Mouse (Mus musculus) hematopoietic stem cell, adult 5-6 weeks (primary cell): Measurements from ENCODE around the gene Prdx2. TPM values are rescaled to one million over a fixed set of nuclear protein-coding genes. Genes with fewer than 3 reads are reported as not detected.

Source experiments
- ATAC-seq, 2 experiments: fragments of 125-278 bp in 1 of 2; replicated peaks in 1 of 2; 2 replicates each; pipeline ENCODE4 v1.8.0; 2016 to 2017; ENCODE audit warnings: inconsistent platforms in 2 of 2, mild to moderate bottlenecking in 2 of 2, moderate number of reproducible peaks in 2 of 2, low read depth in 1 of 2, moderate TSS enrichment in 1 of 2; ENCODE audit not compliant: low FRiP score in 2 of 2, poor library complexity in 2 of 2, severe bottlenecking in 2 of 2, insufficient read depth in 1 of 2, low TSS enrichment in 1 of 2
- total RNA-seq: library from RNA; stranded (forward); fragments of 172-1452, 232-1000 nt; gene quantifications from 2 replicates; pipeline ENCODE4 v1.2.3, GENCODE M21; 2017

Prdx2 gene
- total RNA-seq, 1 experiment from 2014 or later, result 469 TPM

GRCm38 (mm10) chr8:84945633-84946527, 23.5 kb upstream of the Prdx2 start:
- ATAC-seq, result no peak

GRCm38 (mm10) chr8:84946528-84947240, 22.7 kb upstream of the Prdx2 start, which contains the start of gene Rtbdn:
Gene Rtbdn, plus strand, starts transcription at chr8:84946991.
- no peak for ATAC-seq

- ATAC-seq, result peak in 1 of 2 experiments; percentile 56; a peak in 2 of 4 replicates
These were observed 22.2 kb upstream of the Prdx2 start for GRCm38 (mm10) chr8:84947241-84947545.

- ATAC-seq, result no peak
These were observed 19.6 kb upstream of the Prdx2 start for GRCm38 (mm10) chr8:84949753-84950152.

GRCm38 (mm10) chr8:84952612-84953255, 16.7 kb upstream of the Prdx2 start:
- peak; percentile 37 to 67 for ATAC-seq

- peak; percentile 53 to 64; a peak in 2 of 4 replicates for ATAC-seq
These were observed 12.6 kb upstream of the Prdx2 start for GRCm38 (mm10) chr8:84956768-84957167.

GRCm38 (mm10) chr8:84959811-84960210, 9.6 kb upstream of the Prdx2 start:
- ATAC-seq, result no peak

GRCm38 (mm10) chr8:84963952-84964351, 5.4 kb upstream of the Prdx2 start:
- ATAC-seq, result no peak

GRCm38 (mm10) chr8:84965731-84966291, 3.6 kb upstream of the Prdx2 start:
- ATAC-seq, result peak; percentile 93 to 94

- ATAC-seq, result no peak
These were observed 2.8 kb upstream of the Prdx2 start for GRCm38 (mm10) chr8:84966603-84967002.

- no peak for ATAC-seq
These were observed 1.7 kb upstream of the Prdx2 start for GRCm38 (mm10) chr8:84967532-84968304.

- ATAC-seq, result no peak
These were observed 737 bp upstream of the Prdx2 start for GRCm38 (mm10) chr8:84968650-84969049.

GRCm38 (mm10) chr8:84970135-84970790, 876 bp downstream of the Prdx2 start:
- ATAC-seq, result no peak

- no peak for ATAC-seq
These were observed 1.5 kb downstream of the Prdx2 start for GRCm38 (mm10) chr8:84970913-84971312.

- no peak for ATAC-seq
These were observed 3.7 kb downstream of the Prdx2 start for GRCm38 (mm10) chr8:84973079-84973478.

GRCm38 (mm10) chr8:84973803-84974542, 4.6 kb downstream of the Prdx2 start:
- no peak for ATAC-seq
